Mouse (Mus musculus): ENCODE measurements around the gene Ncaph2. TPM values are rescaled to one million over a fixed set of nuclear protein-coding genes. Genes with fewer than 3 reads are reported as not detected.

The Ncaph2 gene
- 138 and 140 TPM in 2 replicates for polyA plus RNA-seq (2015; fragmentation: Nextera tagmentation; extraction: Ambion mirVana)

GRCm38 (mm10) chr15:89355241-89356187 is at the start of gene Ncaph2, which contains the start of gene Lmf2:
Ncaph2 (plus strand) TSS chr15:89355719.
Lmf2 (minus strand) TSS chr15:89355659.
- ATAC-seq: peak; percentile 94
- peak within 1 kb of the TSS; percentile 90 for H3K4me3 ChIP-seq (replicated peaks; ENCODE audit: low read length)
- no peaks in the 10 kb centered on the region for H3K27me3 ChIP-seq (replicated peaks; ENCODE audit: control insufficient read depth, insufficient read depth, low read length)
- peaks cover 26% of the 10 kb centered on the region for H3K4me1 ChIP-seq (replicated peaks; ENCODE audit: control insufficient read depth, insufficient read depth, low read length)
- peak within 1 kb of the TSS; percentile 94 for H3K4me2 ChIP-seq (ENCODE audit: low read length)
- peaks cover 13% of the 10 kb centered on the region for H3K36me3 ChIP-seq (ENCODE audit: control insufficient read depth, insufficient read depth)
- H3K9ac ChIP-seq (replicated peaks; ENCODE audit: low read depth, low read length): peak within 1 kb of the TSS; percentile 79
- no peaks in the 10 kb centered on the region for H3K9me3 ChIP-seq (ENCODE audit: control insufficient read depth, low read length)
- H3K27ac ChIP-seq (ENCODE audit: low read length): peak within 1 kb of the TSS; percentile 81
- WGBS: under 1% methylated on average over 63 of the region's 64 CpGs

GRCm38 (mm10) chr15:89305966-89306365 is 49.6 kb upstream of the Ncaph2 start:
- ATAC-seq: no peak
- Histone ChIP-seq H3K9ac (replicated peaks; ENCODE audit: low read depth, low read length) (no peak overlapping the region), H3K4me1 (replicated peaks; ENCODE audit: control insufficient read depth, insufficient read depth, low read length) (peaks cover 12% of the 10 kb centered on the region), H3K27me3 (replicated peaks; ENCODE audit: control insufficient read depth, insufficient read depth, low read length) (no peaks in the 10 kb centered on the region), H3K36me3 (ENCODE audit: control insufficient read depth, insufficient read depth) (peaks cover 14% of the 10 kb centered on the region), H3K4me3 (replicated peaks; ENCODE audit: low read length) (no peak overlapping the region), H3K9me3 (ENCODE audit: control insufficient read depth, low read length) (no peaks in the 10 kb centered on the region), H3K27ac (ENCODE audit: low read length) (no peak overlapping the region), H3K4me2 (ENCODE audit: low read length) (no peak overlapping the region)
- WGBS: 68% methylated on average over 1 of the region's 1 CpGs

GRCm38 (mm10) chr15:89307461-89307860 is 48.1 kb upstream of the Ncaph2 start:
- no peaks in the 10 kb centered on the region for H3K9me3 ChIP-seq (ENCODE audit: control insufficient read depth, low read length)
- no peak for ATAC-seq
- H3K4me3 ChIP-seq (replicated peaks; ENCODE audit: low read length): no peak overlapping the region
- no peak overlapping the region for H3K9ac ChIP-seq (replicated peaks; ENCODE audit: low read depth, low read length)
- H3K4me2 ChIP-seq (ENCODE audit: low read length): no peak overlapping the region
- WGBS: 94% methylated on average over 13 of the region's 13 CpGs
- H3K4me1 ChIP-seq (replicated peaks; ENCODE audit: control insufficient read depth, insufficient read depth, low read length): peaks cover 18% of the 10 kb centered on the region
- no peaks in the 10 kb centered on the region for H3K27me3 ChIP-seq (replicated peaks; ENCODE audit: control insufficient read depth, insufficient read depth, low read length)
- H3K36me3 ChIP-seq (ENCODE audit: control insufficient read depth, insufficient read depth): peaks cover 6% of the 10 kb centered on the region
- H3K27ac ChIP-seq (ENCODE audit: low read length): no peak overlapping the region

GRCm38 (mm10) chr15:89308406-89309139 is 46.9 kb upstream of the Ncaph2 start:
- Histone ChIP-seq H3K4me2 (ENCODE audit: low read length) (no peak overlapping the region), H3K27ac (ENCODE audit: low read length) (no peak overlapping the region), H3K4me1 (replicated peaks; ENCODE audit: control insufficient read depth, insufficient read depth, low read length) (peaks cover 28% of the 10 kb centered on the region), H3K27me3 (replicated peaks; ENCODE audit: control insufficient read depth, insufficient read depth, low read length) (no peaks in the 10 kb centered on the region), H3K4me3 (replicated peaks; ENCODE audit: low read length) (no peak overlapping the region), H3K9ac (replicated peaks; ENCODE audit: low read depth, low read length) (no peak overlapping the region), H3K36me3 (ENCODE audit: control insufficient read depth, insufficient read depth) (peaks cover 2% of the 10 kb centered on the region), H3K9me3 (ENCODE audit: control insufficient read depth, low read length) (no peaks in the 10 kb centered on the region)
- WGBS: 90% methylated on average over 7 of the region's 7 CpGs
- ATAC-seq: no peak

- H3K36me3 ChIP-seq (ENCODE audit: control insufficient read depth, insufficient read depth): peaks cover 2% of the 10 kb centered on the region
- H3K4me1 ChIP-seq (replicated peaks; ENCODE audit: control insufficient read depth, insufficient read depth, low read length): peaks cover 37% of the 10 kb centered on the region
- no peak overlapping the region for H3K4me2 ChIP-seq (ENCODE audit: low read length)
- H3K27ac ChIP-seq (ENCODE audit: low read length): no peak overlapping the region
- H3K9ac ChIP-seq (replicated peaks; ENCODE audit: low read depth, low read length): no peak overlapping the region
- no peaks in the 10 kb centered on the region for H3K27me3 ChIP-seq (replicated peaks; ENCODE audit: control insufficient read depth, insufficient read depth, low read length)
- WGBS: 50% methylated on average over 6 of the region's 6 CpGs
- no peak overlapping the region for H3K4me3 ChIP-seq (replicated peaks; ENCODE audit: low read length)
- H3K9me3 ChIP-seq (ENCODE audit: control insufficient read depth, low read length): no peaks in the 10 kb centered on the region
- ATAC-seq: no peak
These were observed 45.5 kb upstream of the Ncaph2 start for GRCm38 (mm10) chr15:89309962-89310498.

GRCm38 (mm10) chr15:89313359-89313758 is 42.2 kb upstream of the Ncaph2 start:
- Histone ChIP-seq H3K9ac (replicated peaks; ENCODE audit: low read depth, low read length) (no peak overlapping the region), H3K4me3 (replicated peaks; ENCODE audit: low read length) (no peak overlapping the region)
- ATAC-seq: no peak

GRCm38 (mm10) chr15:89314107-89314506 is 41.4 kb upstream of the Ncaph2 start:
- Histone ChIP-seq H3K4me1 (replicated peaks; ENCODE audit: control insufficient read depth, insufficient read depth, low read length) (peaks cover 41% of the 10 kb centered on the region), H3K4me2 (ENCODE audit: low read length) (peak overlapping the region; percentile 69), H3K4me3 (replicated peaks; ENCODE audit: low read length) (peak overlapping the region; percentile 89), H3K27me3 (replicated peaks; ENCODE audit: control insufficient read depth, insufficient read depth, low read length) (no peaks in the 10 kb centered on the region), H3K9me3 (ENCODE audit: control insufficient read depth, low read length) (no peaks in the 10 kb centered on the region), H3K27ac (ENCODE audit: low read length) (no peak overlapping the region), H3K36me3 (ENCODE audit: control insufficient read depth, insufficient read depth) (no peaks in the 10 kb centered on the region), H3K9ac (replicated peaks; ENCODE audit: low read depth, low read length) (peak overlapping the region; percentile 91)
- 25% methylated on average over 3 of the region's 3 CpGs for WGBS
- no peak for ATAC-seq

More at GRCm38 (mm10) chr15:89313359-89313758, 42.2 kb upstream of the Ncaph2 start:
- Histone ChIP-seq H3K4me2 (ENCODE audit: low read length) (peak overlapping the region; percentile 69), H3K27ac (ENCODE audit: low read length) (no peak overlapping the region), H3K36me3 (ENCODE audit: control insufficient read depth, insufficient read depth) (no peaks in the 10 kb centered on the region), H3K9me3 (ENCODE audit: control insufficient read depth, low read length) (no peaks in the 10 kb centered on the region), H3K4me1 (replicated peaks; ENCODE audit: control insufficient read depth, insufficient read depth, low read length) (peaks cover 41% of the 10 kb centered on the region), H3K27me3 (replicated peaks; ENCODE audit: control insufficient read depth, insufficient read depth, low read length) (no peaks in the 10 kb centered on the region)
- 86% methylated on average over 4 of the region's 4 CpGs for WGBS

- peaks cover 41% of the 10 kb centered on the region for H3K4me1 ChIP-seq (replicated peaks; ENCODE audit: control insufficient read depth, insufficient read depth, low read length)
- peak overlapping the region; percentile 91 for H3K9ac ChIP-seq (replicated peaks; ENCODE audit: low read depth, low read length)
- ATAC-seq: peak; percentile 55
- peak overlapping the region; percentile 69 for H3K4me2 ChIP-seq (ENCODE audit: low read length)
- WGBS: under 1% methylated on average over 57 of the region's 58 CpGs
- H3K36me3 ChIP-seq (ENCODE audit: control insufficient read depth, insufficient read depth): no peaks in the 10 kb centered on the region
- H3K27ac ChIP-seq (ENCODE audit: low read length): peak overlapping the region; percentile 42; the same call in 1 of the 2 replicates
- no peaks in the 10 kb centered on the region for H3K9me3 ChIP-seq (ENCODE audit: control insufficient read depth, low read length)
- H3K4me3 ChIP-seq (replicated peaks; ENCODE audit: low read length): peak overlapping the region; percentile 89
- no peaks in the 10 kb centered on the region for H3K27me3 ChIP-seq (replicated peaks; ENCODE audit: control insufficient read depth, insufficient read depth, low read length)
These were observed 40.9 kb upstream of the Ncaph2 start for GRCm38 (mm10) chr15:89314511-89315189.

Measured in forebrain, embryonic 16.5 days (tissue).